Mouse (Mus musculus): ENCODE results near the gene Nek6.

Gene Nek6

DNA sequence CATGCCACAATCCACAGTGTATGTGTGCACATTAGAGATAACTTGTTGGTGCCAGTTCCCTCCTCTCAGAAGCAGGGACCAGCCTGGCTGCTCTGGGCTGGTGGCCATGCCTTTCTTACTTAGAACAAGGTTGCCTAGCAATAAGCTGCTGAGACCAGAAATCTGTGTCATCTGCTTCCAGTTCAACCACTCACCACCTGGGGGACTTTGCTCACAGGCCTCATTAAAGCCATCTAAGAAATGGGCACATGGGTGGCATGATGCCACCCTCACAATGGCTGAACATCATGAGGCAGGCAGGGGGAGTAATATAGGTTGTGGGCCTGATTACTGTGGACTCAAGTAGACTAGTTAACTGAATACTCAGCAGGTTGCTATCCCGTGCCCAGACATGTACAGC lies 1.3 kb upstream of the Nek6 start:
- DNase-seq = peak; percentile 38

DNA sequence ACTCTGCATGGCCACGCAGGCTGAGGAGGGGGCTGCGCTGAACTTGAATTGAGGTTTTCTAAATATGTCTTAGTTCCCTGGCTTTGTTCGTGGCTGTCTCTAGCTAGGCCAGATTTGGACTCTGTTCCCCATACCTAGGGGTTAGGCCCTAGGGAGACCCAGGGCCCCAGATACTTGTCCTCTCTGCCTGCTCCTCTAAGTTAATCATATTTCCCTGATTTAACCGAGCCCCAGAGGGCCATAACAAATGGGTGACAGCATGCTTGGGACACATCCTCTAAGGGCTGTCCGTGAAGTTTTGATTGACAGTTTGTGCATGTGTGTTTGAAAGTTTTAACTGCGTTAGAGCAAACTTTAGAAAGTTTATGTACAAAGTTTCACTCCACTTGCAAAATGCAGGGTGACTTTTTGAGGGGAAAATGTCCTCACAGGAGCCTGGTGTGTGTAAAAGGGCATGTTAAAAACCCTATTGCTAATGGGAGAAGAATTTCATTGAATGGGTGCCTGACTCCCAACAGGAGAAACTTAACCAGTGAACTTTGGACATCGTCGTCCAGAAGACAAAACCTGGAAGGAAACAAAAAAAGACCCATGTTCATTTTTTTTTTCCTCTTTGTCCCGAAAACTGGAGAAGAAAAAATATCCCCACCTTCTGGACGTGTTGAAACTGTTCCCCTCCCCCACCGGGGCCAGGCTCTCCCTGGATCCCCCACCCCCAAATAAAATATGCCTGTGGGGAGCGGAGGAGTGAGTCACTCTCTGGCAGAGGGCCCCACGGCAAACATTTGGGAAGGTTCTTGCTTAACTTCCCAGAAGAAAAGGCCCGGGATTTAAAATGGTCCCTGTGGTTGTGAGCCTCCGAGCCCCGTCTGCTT lies 1.1 kb downstream of the Nek6 start:
- peak; percentile 46 for DNase-seq

DNA sequence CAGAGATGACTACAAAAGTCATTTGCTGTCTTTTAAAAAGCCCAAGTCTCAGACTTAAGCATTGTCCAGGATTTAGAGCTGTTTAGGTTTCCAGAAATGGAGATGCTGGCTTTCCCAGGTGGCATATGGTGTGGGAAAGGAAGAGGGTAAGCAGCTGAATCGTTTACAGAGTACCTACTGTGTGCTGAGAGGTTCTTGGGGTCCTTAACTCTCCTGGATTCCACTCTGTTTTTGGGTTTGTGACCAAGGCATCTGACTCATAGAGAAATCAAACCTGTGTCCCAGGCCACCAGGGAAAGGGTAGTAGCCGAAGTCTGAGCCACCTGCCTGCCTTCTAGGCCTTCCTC lies 1.7 kb downstream of the Nek6 start:
- no peak for DNase-seq

DNA sequence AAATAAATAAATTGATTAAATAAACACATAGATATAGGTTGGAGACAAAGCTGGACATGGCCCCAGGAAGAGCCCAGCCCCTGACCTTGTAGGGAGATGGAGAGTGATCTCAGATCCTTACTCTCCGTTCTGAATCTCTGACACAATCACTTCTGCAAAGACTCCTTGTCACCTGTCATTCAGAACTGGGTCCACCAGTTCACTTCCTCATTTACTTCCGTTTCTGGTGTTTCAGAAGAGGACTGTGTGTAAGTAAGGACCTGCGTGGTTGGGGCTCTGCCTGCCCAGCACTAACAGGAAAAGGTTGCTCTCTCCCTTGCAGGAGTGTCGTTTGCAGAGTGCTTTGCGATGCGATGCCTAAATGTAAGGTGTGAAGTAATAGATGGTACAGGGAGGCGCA lies 3.0 kb downstream of the Nek6 start:
- no peak for DNase-seq

GRCm38 (mm10) chr2:38515446-38515845 lies 4.0 kb downstream of the Nek6 start:
- no peak for DNase-seq

- DNase-seq = no peak
These were observed 5.0 kb downstream of the Nek6 start for GRCm38 (mm10) chr2:38516471-38516870.

DNA sequence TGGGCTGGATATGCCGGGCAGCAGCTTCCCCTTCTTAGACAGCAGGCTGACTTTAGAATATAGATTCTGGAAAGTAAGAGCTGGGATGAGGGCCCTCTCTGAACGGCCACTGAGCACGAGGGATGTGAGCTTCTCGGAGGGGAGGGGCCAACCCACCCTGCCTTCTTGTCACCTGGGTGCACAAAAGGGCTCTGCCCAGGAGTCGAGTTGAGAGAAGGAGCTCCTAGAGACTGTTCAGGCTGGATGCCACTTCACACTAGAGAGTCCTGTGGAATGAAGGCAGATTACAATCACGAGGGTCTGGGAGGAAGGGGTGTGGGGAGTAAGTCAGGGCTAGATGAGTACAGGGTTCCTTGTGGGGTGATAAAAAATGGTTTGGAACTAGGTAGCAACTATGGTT lies 5.6 kb downstream of the Nek6 start:
- DNase-seq = no peak

DNA sequence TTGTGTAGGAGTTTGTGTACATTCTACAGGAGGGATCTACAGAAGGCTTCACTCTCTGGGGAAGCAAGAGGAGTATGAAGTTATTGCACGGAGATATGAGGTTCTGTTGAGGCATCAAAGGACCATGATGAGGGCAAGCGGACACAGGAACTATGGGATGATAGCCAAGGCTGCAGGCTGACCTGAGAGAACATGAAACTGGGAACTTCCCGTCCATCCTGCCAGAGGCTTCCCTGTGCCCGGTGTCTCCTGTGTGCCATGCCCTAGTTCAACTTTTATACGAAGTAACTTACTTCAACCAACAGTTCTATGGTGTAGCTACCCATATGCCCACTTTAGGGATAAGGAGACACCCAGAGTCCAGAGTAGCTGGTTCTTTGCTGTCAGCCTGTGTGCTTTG lies 7.3 kb downstream of the Nek6 start:
- DNase-seq = no peak

DNA sequence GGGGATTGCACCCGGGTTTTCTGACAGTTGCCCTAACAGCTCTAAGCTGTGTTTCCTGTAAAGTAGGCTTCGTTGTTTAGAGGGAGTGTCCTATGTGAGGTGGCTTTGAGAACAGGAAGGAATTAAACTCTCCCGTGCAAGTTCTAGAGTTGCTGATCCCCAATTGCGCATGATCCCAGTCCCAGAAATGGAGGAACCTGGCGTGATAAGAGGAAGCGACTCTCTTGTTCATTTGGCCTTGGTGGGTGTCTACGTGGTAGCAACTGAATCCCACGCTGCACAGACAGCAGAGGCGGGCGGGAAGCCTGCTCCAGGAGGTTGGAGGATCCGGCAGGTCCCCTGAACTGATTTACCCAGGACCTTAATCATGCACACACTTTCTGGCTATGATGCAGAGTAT lies 8.5 kb downstream of the Nek6 start:
- no peak for DNase-seq

DNA sequence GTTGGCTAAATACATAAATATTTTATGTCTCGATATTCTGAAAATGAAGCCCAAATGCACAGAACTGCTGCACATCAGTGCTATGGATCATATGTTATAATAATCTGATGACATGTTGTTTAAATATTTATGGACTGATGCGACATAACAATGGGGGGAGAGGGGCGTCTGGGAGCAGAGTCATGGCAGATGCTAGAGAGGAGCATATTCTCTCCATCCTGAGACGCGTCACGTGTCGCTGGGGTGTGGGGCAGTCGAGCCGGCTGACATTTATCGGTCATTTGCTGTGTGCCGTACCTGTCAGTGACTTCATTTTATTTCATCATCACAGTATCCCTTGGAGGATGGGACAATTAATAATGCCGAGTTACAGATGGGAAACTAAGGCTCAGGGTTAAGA lies 10.2 kb downstream of the Nek6 start:
- no peak for DNase-seq

- no peak for DNase-seq
These were observed 10.9 kb downstream of the Nek6 start for GRCm38 (mm10) chr2:38522354-38522753.

DNA sequence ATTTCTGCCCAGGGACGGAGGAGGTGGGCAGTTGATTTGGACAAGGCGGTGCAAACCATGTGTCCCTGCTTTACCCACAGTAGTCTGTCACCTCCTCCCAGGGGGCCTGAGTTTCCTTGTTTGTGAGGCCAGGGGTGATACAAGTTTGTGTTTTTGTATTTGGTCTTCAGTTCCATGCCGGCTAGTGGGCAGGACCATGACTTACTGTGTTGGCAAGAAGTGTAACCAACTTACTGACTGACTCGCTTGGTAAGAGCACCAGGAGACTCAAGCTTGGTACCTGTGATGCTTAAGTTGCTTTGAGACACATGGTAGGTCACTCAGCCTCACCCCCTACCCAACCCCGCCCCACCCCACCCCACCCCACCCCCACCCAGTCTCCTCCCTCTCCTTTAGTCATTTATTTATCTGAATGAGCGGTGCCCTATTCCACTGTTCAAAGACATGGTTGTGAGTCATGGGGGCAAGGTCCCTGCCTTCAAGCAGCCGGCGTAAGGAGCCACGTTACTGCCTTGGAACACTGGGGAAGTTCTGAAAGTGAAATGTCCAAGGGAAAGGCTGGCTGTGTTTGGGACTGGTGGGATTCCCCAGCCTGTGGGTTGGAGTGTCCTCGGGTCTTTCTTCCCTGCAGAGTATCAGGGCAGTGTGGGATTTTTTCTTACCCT lies 12.5 kb downstream of the Nek6 start:
- no peak for DNase-seq

- DNase-seq = no peak
These were observed 13.6 kb downstream of the Nek6 start for GRCm38 (mm10) chr2:38525034-38525433.

GRCm38 (mm10) chr2:38529582-38530152 lies 18.2 kb downstream of the Nek6 start:
- no peak for DNase-seq

DNA sequence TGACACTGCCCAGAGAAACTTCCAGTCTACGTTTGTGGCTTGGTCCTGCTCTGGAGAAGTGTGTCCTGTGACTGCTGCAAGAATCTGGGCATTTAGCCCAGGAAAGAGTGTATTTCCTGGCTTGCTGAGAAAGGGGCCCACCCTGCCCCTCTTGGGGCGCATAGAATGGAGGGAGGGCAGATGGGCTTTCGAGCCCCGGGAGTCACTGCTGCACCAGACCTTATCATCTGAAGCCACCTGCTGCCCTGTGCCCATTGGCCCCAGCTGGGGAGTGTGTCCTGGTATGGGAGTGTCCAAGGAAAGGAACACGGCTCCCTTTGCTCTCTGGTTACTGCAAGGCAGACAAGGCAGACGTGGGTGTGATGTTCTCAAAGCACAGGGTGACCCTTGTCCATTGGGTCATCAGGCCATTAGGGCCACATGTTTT lies 19.5 kb downstream of the Nek6 start:
- no peak for DNase-seq

DNA sequence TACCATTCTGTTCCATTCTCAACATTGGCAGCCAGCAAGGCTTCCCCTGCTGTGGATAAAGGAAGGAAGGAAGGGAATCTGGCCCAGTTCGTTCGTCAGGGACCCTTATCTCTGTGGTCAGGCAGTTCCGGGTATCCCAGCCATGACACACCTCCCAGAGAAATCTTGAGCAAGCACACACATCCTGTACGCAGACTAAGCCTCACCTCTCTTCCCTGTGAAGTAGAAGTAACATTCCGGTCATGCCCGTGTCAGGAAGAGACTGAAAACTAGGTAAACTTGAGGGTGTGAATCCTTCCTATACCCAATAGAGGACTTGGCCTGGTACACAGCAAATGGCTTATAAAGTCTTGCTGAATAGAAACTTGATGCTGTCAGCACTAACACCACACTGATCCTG lies 21.9 kb downstream of the Nek6 start:
- DNase-seq = no peak

DNA sequence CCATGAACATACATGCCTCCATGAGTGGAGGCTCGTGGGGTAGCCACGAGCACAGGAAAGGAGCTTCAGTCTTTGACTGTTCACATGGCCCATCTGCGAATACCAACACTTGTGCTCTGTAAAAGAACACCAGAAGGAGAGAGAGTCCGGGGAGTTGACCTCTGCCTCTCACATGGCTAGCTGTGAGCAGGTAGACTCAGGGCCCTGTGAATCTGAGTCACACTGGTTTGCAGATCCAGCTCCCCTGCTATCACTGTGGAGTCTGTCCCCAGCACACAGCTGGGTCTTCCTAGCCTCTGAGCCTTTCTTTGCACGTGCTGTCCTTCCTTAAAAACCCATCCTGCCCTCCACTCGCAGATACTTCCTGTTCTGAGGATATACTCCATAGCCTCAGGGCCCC lies 22.3 kb downstream of the Nek6 start:
- no peak for DNase-seq

DNA sequence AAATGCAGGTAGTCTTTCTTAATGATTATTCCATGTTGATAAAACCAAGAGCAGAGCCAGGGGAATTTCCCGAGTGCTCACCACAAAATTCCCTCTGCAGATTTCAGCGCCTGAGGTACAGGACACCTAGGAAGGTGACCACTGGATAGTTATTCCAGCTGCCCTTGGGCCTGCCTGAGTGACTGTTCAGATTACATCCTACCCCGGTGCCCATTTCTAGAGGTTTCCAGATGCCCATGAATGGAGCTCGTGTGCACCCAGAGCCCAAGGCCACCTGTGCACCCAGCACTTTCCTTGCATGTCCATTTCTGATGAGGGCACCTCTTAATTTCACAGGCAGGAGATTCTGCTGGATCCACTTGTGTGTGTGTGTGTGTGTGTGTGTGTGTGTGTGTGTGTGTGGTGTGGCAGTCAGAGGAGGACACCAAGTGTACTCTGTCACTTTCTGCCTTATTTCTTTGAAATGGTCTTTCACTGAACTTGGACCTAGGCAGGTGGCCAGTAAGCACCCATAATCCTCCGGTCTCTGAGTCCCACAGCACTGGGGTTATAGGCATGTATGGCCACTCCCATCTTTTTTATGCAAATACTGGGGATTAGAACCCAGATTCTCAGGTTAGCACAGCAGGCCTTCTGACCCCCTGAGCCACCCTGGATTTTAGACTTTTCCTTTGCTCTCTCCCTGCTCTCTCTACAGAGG lies 22.9 kb downstream of the Nek6 start:
- no peak for DNase-seq

- no peak for DNase-seq
These were observed 23.6 kb downstream of the Nek6 start for GRCm38 (mm10) chr2:38535051-38535450.

DNA sequence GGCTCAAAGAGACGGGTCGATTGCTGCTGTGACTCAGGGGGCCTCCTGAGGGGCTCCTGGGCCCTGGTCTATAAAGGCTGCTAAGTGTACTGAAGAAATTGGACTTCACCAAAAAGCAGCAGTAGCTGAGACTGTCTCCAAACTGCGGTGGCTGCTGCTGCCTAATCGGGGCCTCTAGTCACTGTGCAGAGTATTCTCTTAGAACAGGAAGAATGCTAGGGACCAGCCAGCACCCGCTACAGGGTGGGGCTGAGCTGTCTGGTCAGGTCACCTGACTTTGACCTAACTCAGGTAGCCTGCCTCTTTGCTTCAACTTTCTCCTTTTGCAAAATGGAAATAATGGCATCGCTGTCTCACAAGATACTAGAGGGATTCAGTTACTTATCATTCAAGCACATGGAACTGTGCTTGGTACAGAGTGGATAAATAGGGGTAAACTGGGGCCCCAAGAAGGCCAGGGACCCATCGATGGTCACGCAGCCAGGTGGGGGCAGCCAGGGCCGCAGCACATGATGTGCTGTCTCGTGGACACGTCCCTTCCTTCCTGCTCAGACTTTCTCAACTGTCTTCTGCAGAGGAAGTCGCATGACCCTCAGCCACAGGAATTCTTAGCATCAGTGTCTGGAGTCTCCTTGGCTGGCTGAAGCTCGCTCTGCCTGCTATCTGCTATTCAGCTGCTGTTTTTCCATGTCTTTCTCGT lies 24.2 kb downstream of the Nek6 start:
- DNase-seq = no peak

DNA sequence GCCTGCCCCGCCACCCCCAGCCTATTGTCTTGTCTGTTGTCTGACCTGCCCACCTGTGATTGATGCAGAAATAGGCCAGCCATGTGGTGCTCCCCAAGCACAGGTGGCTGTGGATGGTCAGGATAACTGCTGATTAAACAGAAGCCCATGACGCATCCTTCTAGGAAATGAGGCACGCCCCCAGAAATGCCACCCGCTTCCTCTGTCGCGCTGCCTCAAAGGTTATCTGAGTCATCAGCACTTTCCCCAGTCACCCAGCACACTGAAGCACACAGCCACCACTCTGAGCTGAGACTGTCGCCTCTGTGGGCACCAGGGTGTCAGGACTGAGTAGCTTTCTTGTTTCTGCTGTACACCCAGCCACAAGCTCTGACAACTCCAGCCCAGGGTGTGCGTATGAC lies 24.9 kb downstream of the Nek6 start:
- peak; percentile 43 for DNase-seq

DNA sequence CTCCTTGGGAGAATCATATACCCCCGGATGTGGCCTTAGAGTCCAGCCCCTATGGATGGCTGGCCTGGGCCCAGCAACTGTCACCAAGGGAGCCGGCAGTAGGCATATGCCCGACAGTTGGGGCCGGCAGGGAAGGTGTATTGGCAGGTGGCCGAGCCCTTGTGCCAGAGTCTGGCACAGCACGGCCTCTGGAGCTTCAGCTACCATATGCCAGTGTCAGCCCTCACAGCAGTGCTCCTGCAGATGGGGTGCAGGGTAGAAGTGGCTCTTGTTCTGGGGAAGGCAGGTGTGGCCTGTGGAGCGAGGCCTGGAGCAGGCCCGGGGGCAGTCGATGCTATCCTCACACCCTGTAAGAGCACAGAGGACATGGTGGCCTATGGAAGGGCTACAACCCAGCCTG lies 28.2 kb downstream of the Nek6 start:
- no peak for DNase-seq

GRCm38 (mm10) chr2:38540666-38541065 lies 29.2 kb downstream of the Nek6 start:
- no peak for DNase-seq
